Mouse (Mus musculus) spleen, adult 2 months (tissue): Measurements from ENCODE around the gene Nek6.

ENCODE experiments used
- CTCF ChIP-seq: fragments of 200-500 bp; IDR thresholded peaks from 2 replicates; pipeline ENCODE4 v1.5.1; 2011; ENCODE audit warnings: mild to moderate bottlenecking, inconsistent platforms; ENCODE audit not compliant: insufficient read depth, insufficient read length, insufficient replicate concordance; ENCODE audit errors: extremely low read depth
- POLR2A ChIP-seq: fragments of 200-500 bp; IDR thresholded peaks from 2 replicates; pipeline ENCODE4 v1.6.1; 2011; ENCODE audit warnings: low read depth, low read length, inconsistent platforms

- TF ChIP-seq CTCF, result no peak
- TF ChIP-seq POLR2A, result no peak
Observed at GRCm38 (mm10) chr2:38637716-38638267, 126.3 kb downstream of the Nek6 start.
